Mouse (Mus musculus): ENCODE results near the gene Stil.

The Stil gene

GRCm38 (mm10) chr4:115083031-115083430 lies 83.1 kb downstream of the Stil start:
- DNase-seq = no peak

DNA sequence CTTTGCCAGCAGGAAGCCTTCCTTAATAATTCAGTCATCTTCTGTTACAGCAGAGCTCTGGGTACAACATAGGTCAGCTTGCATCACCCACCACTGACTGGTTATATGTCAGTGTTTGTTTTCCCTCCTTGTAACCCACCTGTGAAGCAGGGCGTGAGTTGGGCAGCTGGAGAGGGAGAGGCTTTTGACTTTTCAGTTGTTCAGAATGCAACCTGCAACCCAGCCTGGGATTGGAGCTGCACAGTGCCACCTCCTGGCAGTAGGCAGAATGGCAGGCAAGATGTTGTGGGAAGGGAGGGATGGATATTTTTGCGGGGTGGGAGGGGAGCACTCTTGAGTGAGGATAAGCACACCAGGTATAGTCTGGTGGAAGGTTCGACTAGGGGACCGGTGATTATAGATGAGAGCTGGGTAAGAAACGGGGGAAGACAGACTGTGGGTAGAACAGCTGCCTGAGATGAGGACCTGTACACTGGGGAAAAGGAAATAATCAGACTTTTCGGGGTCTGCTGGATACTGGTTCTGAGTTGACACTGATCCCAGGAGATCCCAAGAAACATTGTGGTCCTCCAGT lies 85.7 kb downstream of the Stil start:
- peak; percentile 80 for DNase-seq

DNA sequence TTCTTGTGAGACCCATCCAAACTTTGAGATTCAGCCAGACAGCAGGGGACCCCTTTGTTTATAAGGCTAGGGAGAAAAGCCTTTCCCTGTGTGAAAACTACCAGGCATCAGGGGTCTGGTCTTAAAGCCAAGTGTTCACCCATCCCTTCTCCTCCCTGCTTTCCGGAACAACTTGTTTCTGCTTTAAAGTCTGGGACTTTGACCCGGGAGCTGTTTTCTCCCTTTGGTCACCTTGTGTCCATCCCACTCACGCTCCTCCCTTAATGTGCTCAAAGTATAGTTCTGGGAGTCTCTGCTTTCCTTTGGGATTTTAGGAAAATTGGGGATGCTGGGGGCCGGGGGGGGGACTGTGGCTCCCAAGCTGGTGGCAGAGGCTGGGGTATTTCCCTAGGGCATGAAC lies 86.3 kb downstream of the Stil start:
- peak; percentile 67 for DNase-seq

DNA sequence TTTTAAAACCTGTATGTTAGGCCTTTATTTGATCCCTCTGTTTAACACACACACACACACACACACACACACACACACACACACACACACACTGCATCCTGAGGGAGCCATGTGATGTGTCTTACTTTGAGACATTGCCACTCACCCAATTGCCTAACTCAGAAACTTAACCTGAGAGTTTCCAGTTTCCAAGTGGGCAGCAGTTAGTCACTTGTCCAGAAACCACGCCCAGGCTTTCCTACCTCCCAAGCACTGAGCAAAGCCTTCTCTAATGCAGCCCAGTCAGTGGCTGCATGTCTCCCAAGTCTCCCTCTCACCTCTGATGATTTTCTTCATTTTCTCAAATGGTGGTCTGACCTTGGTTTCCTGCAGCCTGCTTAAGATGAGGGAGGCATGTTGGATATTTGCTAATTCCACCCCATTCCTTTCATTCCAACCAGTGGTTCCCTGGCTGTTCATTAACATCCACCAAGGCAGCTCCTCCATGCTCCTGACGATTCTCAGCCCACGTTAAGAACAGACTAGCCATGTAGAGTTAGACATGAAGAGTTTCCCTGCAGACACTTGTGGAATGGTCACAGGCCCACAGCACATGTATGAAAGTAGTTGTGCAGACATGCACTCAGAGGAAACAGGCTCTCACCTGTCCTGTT lies 86.9 kb downstream of the Stil start:
- peak; percentile 73 for DNase-seq

DNA sequence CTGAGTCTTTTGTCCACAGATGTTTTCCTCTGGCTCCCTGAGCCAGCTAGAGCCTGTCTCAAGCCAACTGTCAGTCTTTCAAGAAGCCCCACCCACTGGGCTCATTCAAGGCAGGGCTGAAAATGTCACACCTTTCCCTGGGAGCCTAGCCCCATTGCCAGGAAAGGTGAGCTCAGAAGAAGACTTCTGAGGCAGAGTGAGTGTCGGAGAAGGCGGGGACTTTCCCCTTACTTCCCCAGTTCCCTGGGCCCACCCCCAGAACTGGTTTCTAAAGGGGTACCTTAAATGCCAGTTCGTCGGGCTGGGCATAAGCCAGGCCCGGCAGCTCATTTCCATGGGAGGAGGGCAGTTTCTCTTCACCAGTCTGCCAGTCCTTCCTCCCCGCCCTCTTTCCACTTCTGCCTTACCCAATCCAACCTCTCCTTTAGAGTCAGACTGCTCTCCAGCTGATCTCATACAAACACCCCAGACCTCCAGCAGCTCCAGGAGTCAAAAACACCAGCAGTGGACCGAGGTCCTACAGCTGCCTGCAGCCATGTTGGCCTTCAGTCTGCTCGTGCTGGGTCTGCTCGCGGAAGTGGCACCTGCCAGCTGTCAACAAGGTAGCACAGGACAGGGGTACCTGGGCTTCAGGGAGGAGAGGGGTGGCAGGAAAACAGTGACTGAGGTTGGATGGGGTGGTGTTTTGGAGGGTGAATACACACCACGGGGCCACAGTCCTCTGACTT lies 88.8 kb downstream of the Stil start, which contains the start of gene Pdzk1ip1:
Gene Pdzk1ip1 (plus strand): TSS at position 98 of the 728 bp plus-strand sequence.
- DNase-seq = peak; percentile 86

GRCm38 (mm10) chr4:115090592-115090991 lies 90.6 kb downstream of the Stil start:
- DNase-seq = peak; percentile 86

GRCm38 (mm10) chr4:115091806-115092205 lies 91.8 kb downstream of the Stil start:
- DNase-seq = no peak
